Mouse (Mus musculus) limb, embryonic 11.5 days (tissue): ENCODE results near the gene 4930512M02Rik. TPM values are rescaled to one million over a fixed set of nuclear protein-coding genes. Genes with fewer than 3 reads are reported as not detected.

Experiments used
- polyA plus RNA-seq: library from polyadenylated mRNA; unstranded; fragments of >200 nt; fragmentation: Nextera tagmentation; extraction: Ambion mirVana; gene quantifications from 2 replicates; pipeline ENCODE4 v1.2.1, GENCODE M21; 2014

Gene 4930512M02Rik
- polyA plus RNA-seq, 1 experiment from 2014 or later, result not detected

Other genes starting within 250 kb of the 4930512M02Rik start
- 2.5 and 3.2 TPM in 2 replicates for gene Spata48, start 165.7 kb downstream of the 4930512M02Rik start, polyA plus RNA-seq
- gene Zpbp, start 165.4 kb downstream of the 4930512M02Rik start, polyA plus RNA-seq, result 0.41 and 0.83 TPM in 2 replicates
- 1.7 and 1.9 TPM in 2 replicates for gene Ikzf1, start 57.2 kb upstream of the 4930512M02Rik start, polyA plus RNA-seq
- 96.7 and 102 TPM in 2 replicates for gene Fignl1, start 181.1 kb upstream of the 4930512M02Rik start, polyA plus RNA-seq